Mouse (Mus musculus) cerebellum, adult 2 months (tissue): ENCODE measurements around the gene Wdr25. TPM values are rescaled to one million over a fixed set of nuclear protein-coding genes. Genes with fewer than 3 reads are reported as not detected.

Source experiments
- DNase-seq, 2 experiments: peaks; one replicate each; pipeline ENCODE4 v3.0.0; 2021
- H3K27ac ChIP-seq: fragments of 200-500 bp; 2 replicates; pipeline ENCODE4 v1.5.1; 2012; ENCODE audit warnings: low read length, control low read depth, inconsistent platforms; ENCODE audit not compliant: insufficient read depth
- H3K27me3 ChIP-seq: fragments of 200-500 bp; 2 replicates; pipeline ENCODE4 v1.6.1; 2012; ENCODE audit warnings: inconsistent platforms, mild to moderate bottlenecking, low read length, moderate library complexity; ENCODE audit not compliant: control insufficient read depth, insufficient read depth
- H3K4me1 ChIP-seq: fragments of 200-500 bp; 2 replicates; pipeline ENCODE4 v1.6.1; 2011; ENCODE audit warnings: low read length; ENCODE audit not compliant: control insufficient read depth, insufficient read depth
- H3K4me3 ChIP-seq: fragments of 200-500 bp; replicated peaks from 2 replicates; pipeline ENCODE3; 2011; ENCODE audit warnings: mild to moderate bottlenecking, low read depth, low read length, control low read depth; ENCODE audit not compliant: insufficient read depth
- CTCF ChIP-seq: fragments of 200-500 bp; IDR thresholded peaks from 2 replicates; pipeline ENCODE4 v1.5.1; 2011; ENCODE audit warnings: low read depth, mild to moderate bottlenecking, control low read depth, low read length, moderate library complexity, borderline replicate concordance; ENCODE audit not compliant: insufficient read depth
- POLR2A ChIP-seq: fragments of 200-500 bp; IDR thresholded peaks from 2 replicates; pipeline ENCODE4 v1.6.1; 2011; ENCODE audit warnings: low read length, control low read depth, borderline replicate concordance; ENCODE audit not compliant: insufficient read depth
- WGBS: fragments of 180-500 bp; shearing (Covaris S2); methylation state at CpG from one replicate; pipeline ENCODE4 v1.1.7; 2018; 5-methylcytosine and 5-hydroxymethylcytosine counted together
- polyA plus RNA-seq: library from polyadenylated mRNA; depleted of rRNA; stranded (reverse); fragments of >200 nt; gene quantifications from 2 replicates; pipeline ENCODE4 v1.2.3, GENCODE M21; 2012

Gene Wdr25
- polyA plus RNA-seq, 1 experiment: 16.0 TPM

DNA sequence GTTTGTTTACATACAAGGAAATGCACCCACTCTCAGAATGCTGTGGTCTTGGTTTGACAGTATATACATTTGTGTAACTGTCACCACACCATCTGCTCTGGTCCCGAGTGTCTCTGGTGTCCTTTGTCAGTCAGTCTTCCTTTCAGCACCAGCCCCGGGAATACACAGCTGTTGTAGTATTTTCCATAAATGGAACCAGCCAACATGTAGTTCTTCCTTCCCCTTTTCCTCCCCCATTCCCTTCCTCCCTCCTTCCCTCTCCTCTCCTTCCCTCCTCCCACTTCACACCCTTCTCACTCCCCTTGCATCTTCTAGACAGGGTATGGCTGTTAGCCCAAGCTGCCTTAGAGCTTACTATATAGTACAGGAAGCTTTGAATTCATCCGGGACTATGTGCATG, 36.0 kb downstream of the Wdr25 start:
- TF ChIP-seq CTCF (no peak), POLR2A (no peak)
- no peak for DNase-seq
- no peaks in the 10 kb centered on the region; the same call in 1 of the 2 replicates for H3K27me3 ChIP-seq
- WGBS: 61% methylated on average over 3 of the region's 3 CpGs
- H3K4me1 ChIP-seq: no peaks in the 10 kb centered on the region
- no peak overlapping the region for H3K4me3 ChIP-seq
- no peak overlapping the region for H3K27ac ChIP-seq

DNA sequence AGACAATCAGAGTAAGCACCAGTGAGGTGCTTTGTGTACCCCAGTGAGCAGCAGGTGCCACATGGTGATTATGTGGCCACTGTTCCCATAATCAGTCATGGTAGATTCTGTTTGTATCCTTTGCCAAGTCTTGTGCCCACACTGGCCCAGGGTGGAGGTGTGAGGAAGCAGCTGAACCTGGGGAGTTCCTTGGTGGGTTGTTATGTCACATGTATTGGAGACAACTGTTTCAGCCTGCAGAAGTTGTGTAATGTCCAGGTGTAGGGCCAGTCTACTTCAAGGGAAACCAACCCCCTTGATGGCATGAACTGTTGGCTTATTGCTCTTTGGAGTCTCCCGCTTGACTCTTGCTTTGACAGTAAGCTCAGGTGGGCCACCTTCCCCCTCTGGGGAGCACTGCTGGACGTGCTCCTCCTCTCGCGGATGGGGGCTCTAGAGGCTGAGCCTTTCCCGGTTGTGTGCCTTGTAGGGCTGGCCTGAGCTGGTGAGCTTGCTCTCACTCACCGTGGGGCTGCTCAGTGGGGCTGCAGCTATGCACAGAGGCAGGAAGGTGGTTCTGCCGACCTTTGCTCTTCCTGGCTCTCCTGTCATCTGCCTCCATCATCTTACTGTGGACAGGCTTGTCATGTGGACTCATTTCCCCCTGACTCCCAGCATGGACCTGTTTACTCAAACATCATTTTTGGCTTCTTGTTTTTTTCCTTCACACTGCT, 38.1 kb downstream of the Wdr25 start:
- no peak overlapping the region for H3K27ac ChIP-seq
- no peaks in the 10 kb centered on the region for H3K4me1 ChIP-seq
- no peak for DNase-seq
- H3K27me3 ChIP-seq: no peaks in the 10 kb centered on the region; the same call in 1 of the 2 replicates
- no peak overlapping the region for H3K4me3 ChIP-seq
- WGBS: 67% methylated on average over 7 of the region's 7 CpGs
- no peak for TF ChIP-seq CTCF
- TF ChIP-seq POLR2A: no peak

GRCm38 (mm10) chr12:108932113-108932512, 38.7 kb downstream of the Wdr25 start:
- no peak for DNase-seq
- Histone ChIP-seq H3K4me1 (no peaks in the 10 kb centered on the region), H3K27ac (no peak overlapping the region), H3K4me3 (no peak overlapping the region), H3K27me3 (no peaks in the 10 kb centered on the region; the same call in 1 of the 2 replicates)
- WGBS: 35% methylated on average over 3 of the region's 3 CpGs
- TF ChIP-seq CTCF: no peak
- no peak for TF ChIP-seq POLR2A

- Histone ChIP-seq H3K4me3 (no peak overlapping the region), H3K4me1 (no peaks in the 10 kb centered on the region), H3K27ac (no peak overlapping the region), H3K27me3 (no peaks in the 10 kb centered on the region; the same call in 1 of the 2 replicates)
- WGBS: 73% methylated on average over 6 of the region's 6 CpGs
- no peak for TF ChIP-seq CTCF
- TF ChIP-seq POLR2A: no peak
- DNase-seq: no peak
Observed at GRCm38 (mm10) chr12:108934231-108934630, 40.8 kb downstream of the Wdr25 start.

- 47% methylated on average over 6 of the region's 6 CpGs for WGBS
- no peak overlapping the region for H3K4me3 ChIP-seq
- no peak for DNase-seq
- H3K27me3 ChIP-seq: no peaks in the 10 kb centered on the region; the same call in 1 of the 2 replicates
- no peak for TF ChIP-seq CTCF
- no peak for TF ChIP-seq POLR2A
- no peaks in the 10 kb centered on the region for H3K4me1 ChIP-seq
- no peak overlapping the region for H3K27ac ChIP-seq
Observed at GRCm38 (mm10) chr12:108936834-108937233, 43.4 kb downstream of the Wdr25 start.

- Histone ChIP-seq H3K27ac (no peak overlapping the region), H3K27me3 (no peaks in the 10 kb centered on the region), H3K4me1 (no peaks in the 10 kb centered on the region), H3K4me3 (no peak overlapping the region)
- no peak for DNase-seq
- WGBS: 91% methylated on average over 4 of the region's 4 CpGs
- TF ChIP-seq CTCF: no peak
- TF ChIP-seq POLR2A: no peak
Observed at GRCm38 (mm10) chr12:108937506-108937905, 44.1 kb downstream of the Wdr25 start.

GRCm38 (mm10) chr12:108938844-108939243, 45.4 kb downstream of the Wdr25 start:
- WGBS: 96% methylated on average over 5 of the region's 5 CpGs
- no peaks in the 10 kb centered on the region for H3K27me3 ChIP-seq
- H3K4me1 ChIP-seq: no peaks in the 10 kb centered on the region
- TF ChIP-seq CTCF: no peak
- no peak for TF ChIP-seq POLR2A
- no peak overlapping the region for H3K27ac ChIP-seq
- H3K4me3 ChIP-seq: no peak overlapping the region
- no peak for DNase-seq

GRCm38 (mm10) chr12:108939317-108939716, 45.9 kb downstream of the Wdr25 start:
- no peak overlapping the region for H3K4me3 ChIP-seq
- no peak overlapping the region for H3K27ac ChIP-seq
- no peak for TF ChIP-seq CTCF
- no peak for TF ChIP-seq POLR2A
- no peaks in the 10 kb centered on the region for H3K27me3 ChIP-seq
- no peak for DNase-seq
- WGBS: 94% methylated on average over 9 of the region's 9 CpGs
- H3K4me1 ChIP-seq: no peaks in the 10 kb centered on the region
